Comparison of ENCODE assay signal across 9 mouse cellular contexts in genomic region chr9:119403236-119403641, GRCm38 (mm10). TPM values are rescaled to one million over a fixed set of nuclear protein-coding genes. Genes with fewer than 3 reads are reported as not detected.
DNase-seq lines count a peak whose midpoint lies in the region; ATAC-seq and TF ChIP-seq lines count a peak whose summit lies in the region.
"Had no signal": no experiment of that assay in that cellular context is flagged by ENCODE, and none has a peak within 500 bp of the region (broad histone marks: within the 10 kb centered on the region; RNA-seq: fewer than 3 reads in every experiment).

No protein-coding gene starts in this region.

- H3K9me3 ChIP-seq in erythroblast, embryonic 14.5 days (ENCODE audit: control insufficient read depth, low read length) = no peaks in the 10 kb centered on the region
- no peaks in the 10 kb centered on the region for H3K9me3 ChIP-seq in forebrain, embryonic 15.5 days
- H3K9me3 ChIP-seq in hindbrain, embryonic 16.5 days (ENCODE audit: control insufficient read depth, low read length) = no peaks in the 10 kb centered on the region
- H3K9me3 ChIP-seq in limb, embryonic 14.5 days (ENCODE audit: control insufficient read depth, low read length) = no peaks in the 10 kb centered on the region
- H3K9me3 ChIP-seq in midbrain, embryonic 15.5 days = no peaks in the 10 kb centered on the region

- DNase-seq in limb, embryonic 14.5 days (ENCODE audit: low spot score) = peak; percentile 32
- DNase-seq in thymus, postnatal 0 days (ENCODE audit: low spot score) = peak; percentile 5

- H3K9ac ChIP-seq in forebrain, embryonic 15.5 days (replicated peaks) = peak overlapping the region; percentile 94
- peak overlapping the region; percentile 99 for H3K9ac ChIP-seq in hindbrain, embryonic 16.5 days (ENCODE audit: low read depth, low read length)
- H3K9ac ChIP-seq in limb, embryonic 14.5 days (ENCODE audit: low read depth, low read length, severe bottlenecking) = peak overlapping the region; percentile 98
- H3K9ac ChIP-seq in midbrain, embryonic 15.5 days = peak overlapping the region; percentile 99

- TF ChIP-seq POLR2A in bone marrow macrophage, adult 2 months (IDR thresholded peaks at IDR 0.05; ENCODE audit: borderline replicate concordance, low read depth, low read length) = no peak
- TF ChIP-seq POLR2A in limb, embryonic 14.5 days (IDR thresholded peaks at IDR 0.05; ENCODE audit: borderline replicate concordance, extremely low read depth, insufficient read depth, insufficient read length) = no peak

- no peak overlapping the region for H3K27ac ChIP-seq in bone marrow macrophage, adult 2 months (ENCODE audit: insufficient read depth, low read depth, low read length)
- H3K27ac ChIP-seq in forebrain, embryonic 15.5 days (replicated peaks) = peak overlapping the region; percentile 98
- peak overlapping the region; percentile 98 for H3K27ac ChIP-seq in hindbrain, embryonic 16.5 days (ENCODE audit: low read depth, low read length)
- peak overlapping the region; percentile 95; the same call in 1 of the 2 replicates for H3K27ac ChIP-seq in limb, embryonic 14.5 days (replicated peaks; ENCODE audit: low read depth, low read length)
- peak overlapping the region; percentile 99 for H3K27ac ChIP-seq in midbrain, embryonic 15.5 days

- WGBS in forebrain, embryonic 15.5 days = under 1% methylated on average over 26 of the region's 26 CpGs
- under 1% methylated on average over 26 of the region's 26 CpGs for WGBS in hindbrain, embryonic 16.5 days
- under 1% methylated on average over 25 of the region's 26 CpGs for WGBS in limb, embryonic 14.5 days
- under 1% methylated on average over 26 of the region's 26 CpGs for WGBS in midbrain, embryonic 15.5 days

- TF ChIP-seq CTCF in bone marrow macrophage, adult 2 months (IDR thresholded peaks at IDR 0.05; ENCODE audit: low read depth, low read length) = no peak

- H3K4me2 ChIP-seq in forebrain, embryonic 15.5 days (replicated peaks) = peak overlapping the region; percentile 70
- peak overlapping the region; percentile 93 for H3K4me2 ChIP-seq in hindbrain, embryonic 16.5 days (ENCODE audit: low read length)
- peak overlapping the region; percentile 97 for H3K4me2 ChIP-seq in limb, embryonic 14.5 days (replicated peaks; ENCODE audit: low read depth, low read length, severe bottlenecking)
- H3K4me2 ChIP-seq in midbrain, embryonic 15.5 days = peak overlapping the region; percentile 77

- H3K36me3 ChIP-seq in erythroblast, embryonic 14.5 days (ENCODE audit: control insufficient read depth) = no peaks in the 10 kb centered on the region
- H3K36me3 ChIP-seq in forebrain, embryonic 15.5 days = no peaks in the 10 kb centered on the region
- H3K36me3 ChIP-seq in hindbrain, embryonic 16.5 days (ENCODE audit: control insufficient read depth, insufficient read depth, low read length) = no peaks in the 10 kb centered on the region
- no peaks in the 10 kb centered on the region for H3K36me3 ChIP-seq in limb, embryonic 14.5 days (ENCODE audit: control insufficient read depth, insufficient read depth, low read length)
- H3K36me3 ChIP-seq in midbrain, embryonic 15.5 days (replicated peaks) = no peaks in the 10 kb centered on the region

- ATAC-seq in erythroblast, adult 5-6 weeks (replicated peaks; ENCODE audit: low FRiP score, poor library complexity, severe bottlenecking) = no peak
- ATAC-seq in forebrain, embryonic 15.5 days (replicated peaks) = peak; percentile 35
- ATAC-seq in hindbrain, embryonic 16.5 days = peak; percentile 24; the same call in 1 of the 2 replicates
- ATAC-seq in limb, embryonic 14.5 days (ENCODE audit: low FRiP score, low read depth) = no peak
- ATAC-seq in midbrain, embryonic 15.5 days (replicated peaks) = peak; percentile 55

- H3K4me3 ChIP-seq in erythroblast, embryonic 14.5 days (replicated peaks) = peak overlapping the region; percentile 60
- H3K4me3 ChIP-seq in bone marrow macrophage, adult 2 months (ENCODE audit: insufficient read depth, low read length) = peak overlapping the region; percentile 91
- peak overlapping the region; percentile 77 for H3K4me3 ChIP-seq in forebrain, embryonic 15.5 days
- H3K4me3 ChIP-seq in hindbrain, embryonic 16.5 days (ENCODE audit: low read length) = peak overlapping the region; percentile 94
- peak overlapping the region; percentile 84 for H3K4me3 ChIP-seq in limb, embryonic 14.5 days (replicated peaks; ENCODE audit: low read length)
- peak overlapping the region; percentile 68 for H3K4me3 ChIP-seq in midbrain, embryonic 15.5 days

- H3K27me3 ChIP-seq in erythroblast, embryonic 14.5 days (ENCODE audit: control insufficient read depth) = peaks cover 46% of the 10 kb centered on the region
- H3K27me3 ChIP-seq in forebrain, embryonic 15.5 days = no peaks in the 10 kb centered on the region
- no peaks in the 10 kb centered on the region for H3K27me3 ChIP-seq in hindbrain, embryonic 16.5 days (replicated peaks; ENCODE audit: control insufficient read depth, insufficient read depth, low read length)
- H3K27me3 ChIP-seq in limb, embryonic 14.5 days (ENCODE audit: control insufficient read depth, insufficient read depth, low read length) = no peaks in the 10 kb centered on the region
- no peaks in the 10 kb centered on the region for H3K27me3 ChIP-seq in midbrain, embryonic 15.5 days (replicated peaks)

- peaks cover 16% of the 10 kb centered on the region for H3K4me1 ChIP-seq in erythroblast, embryonic 14.5 days (ENCODE audit: control insufficient read depth)
- peaks cover 8% of the 10 kb centered on the region for H3K4me1 ChIP-seq in bone marrow macrophage, adult 2 months (ENCODE audit: control insufficient read depth, insufficient read depth, low read length)
- H3K4me1 ChIP-seq in forebrain, embryonic 15.5 days = peaks cover 43% of the 10 kb centered on the region
- peaks cover 29% of the 10 kb centered on the region for H3K4me1 ChIP-seq in hindbrain, embryonic 16.5 days (ENCODE audit: control insufficient read depth, insufficient read depth, low read depth, low read length)
- peaks cover 12% of the 10 kb centered on the region for H3K4me1 ChIP-seq in limb, embryonic 14.5 days (ENCODE audit: control insufficient read depth, insufficient read depth, low read length)
- H3K4me1 ChIP-seq in midbrain, embryonic 15.5 days = peaks cover 45% of the 10 kb centered on the region

RNA-seq across cellular contexts. Expression of gene Acvr2b, which starts 1.3 kb away (rescaled TPM):
- polyA plus RNA-seq in erythroblast, embryonic 14.5 days (2012) = 0.02 TPM in 1 of 2 replicates, not detected in the other
- total RNA-seq in erythroblast, adult 5-6 weeks (2015; ENCODE audit: low replicate concordance) = not detected in 2 replicates
- 1.3 TPM in 1 of 2 replicates, not detected in the other for total RNA-seq in erythroblast, adult 5-6 weeks (2017; ENCODE audit: low replicate concordance)
- 5.1 and 5.8 TPM in 2 replicates for polyA plus RNA-seq in bone marrow macrophage, adult 2 months (2012; ENCODE audit: insufficient read depth, insufficient read length, missing spikeins)
- polyA plus RNA-seq in forebrain, embryonic 15.5 days (2015; fragmentation: Nextera tagmentation; extraction: Ambion mirVana) = 53.8 and 55.0 TPM in 2 replicates
- 17.3 and 28.2 TPM in 2 replicates for polyA plus RNA-seq in hindbrain, embryonic 16.5 days (2015; fragmentation: Nextera tagmentation; extraction: Ambion mirVana)
- polyA plus RNA-seq in limb, embryonic 14.5 days (2012; rRNA removed) = 7.9 and 8.9 TPM in 2 replicates
- 18.9 and 23.8 TPM in 2 replicates for polyA plus RNA-seq in limb, embryonic 14.5 days (2014; fragmentation: Nextera tagmentation; extraction: Ambion mirVana)
- polyA plus RNA-seq in midbrain, embryonic 15.5 days (2015; fragmentation: Nextera tagmentation; extraction: Ambion mirVana) = 65.4 and 67.3 TPM in 2 replicates
- polyA plus RNA-seq in thymus, postnatal 0 days (2015; fragmentation: Nextera tagmentation; extraction: Ambion mirVana) = 3.5 and 5.6 TPM in 2 replicates

RNA-seq across cellular contexts. Expression of gene Slc22a14, which starts 37.9 kb away (rescaled TPM):
- polyA plus RNA-seq in erythroblast, embryonic 14.5 days (2012) = not detected in 2 replicates
- total RNA-seq in erythroblast, adult 5-6 weeks (2015; ENCODE audit: low replicate concordance) = not detected in 2 replicates
- total RNA-seq in erythroblast, adult 5-6 weeks (2017; ENCODE audit: low replicate concordance) = not detected in 2 replicates
- not detected in 2 replicates for polyA plus RNA-seq in bone marrow macrophage, adult 2 months (2012; ENCODE audit: insufficient read depth, insufficient read length, missing spikeins)
- polyA plus RNA-seq in forebrain, embryonic 15.5 days (2015; fragmentation: Nextera tagmentation; extraction: Ambion mirVana) = 0.08 TPM in 1 of 2 replicates, not detected in the other
- polyA plus RNA-seq in hindbrain, embryonic 16.5 days (2015; fragmentation: Nextera tagmentation; extraction: Ambion mirVana) = 0.08 TPM in 1 of 2 replicates, not detected in the other
- polyA plus RNA-seq in limb, embryonic 14.5 days (2012; rRNA removed) = 0.12 and 0.19 TPM in 2 replicates
- 0.17 and 0.25 TPM in 2 replicates for polyA plus RNA-seq in limb, embryonic 14.5 days (2014; fragmentation: Nextera tagmentation; extraction: Ambion mirVana)
- polyA plus RNA-seq in midbrain, embryonic 15.5 days (2015; fragmentation: Nextera tagmentation; extraction: Ambion mirVana) = not detected in 2 replicates
- 0.09 TPM in 1 of 2 replicates, not detected in the other for polyA plus RNA-seq in thymus, postnatal 0 days (2015; fragmentation: Nextera tagmentation; extraction: Ambion mirVana)
- total RNA-seq: gastrocnemius, postnatal 4 days had no signal

RNA-seq across cellular contexts. Expression of gene Exog, which starts 41.5 kb away (rescaled TPM):
- polyA plus RNA-seq in erythroblast, embryonic 14.5 days (2012) = 0.06 TPM in 2 replicates
- total RNA-seq in erythroblast, adult 5-6 weeks (2015; ENCODE audit: low replicate concordance) = 1.5 TPM in 2 replicates
- 0.70 and 0.77 TPM in 2 replicates for total RNA-seq in erythroblast, adult 5-6 weeks (2017; ENCODE audit: low replicate concordance)
- polyA plus RNA-seq in bone marrow macrophage, adult 2 months (2012; ENCODE audit: insufficient read depth, insufficient read length, missing spikeins) = 4.6 and 5.7 TPM in 2 replicates
- 56.7 and 59.7 TPM in 2 replicates for polyA plus RNA-seq in forebrain, embryonic 15.5 days (2015; fragmentation: Nextera tagmentation; extraction: Ambion mirVana)
- polyA plus RNA-seq in hindbrain, embryonic 16.5 days (2015; fragmentation: Nextera tagmentation; extraction: Ambion mirVana) = 48.7 and 49.4 TPM in 2 replicates
- polyA plus RNA-seq in limb, embryonic 14.5 days (2012; rRNA removed) = 14.4 and 15.0 TPM in 2 replicates
- 28.5 and 33.0 TPM in 2 replicates for polyA plus RNA-seq in limb, embryonic 14.5 days (2014; fragmentation: Nextera tagmentation; extraction: Ambion mirVana)
- 53.3 and 53.4 TPM in 2 replicates for polyA plus RNA-seq in midbrain, embryonic 15.5 days (2015; fragmentation: Nextera tagmentation; extraction: Ambion mirVana)
- polyA plus RNA-seq in thymus, postnatal 0 days (2015; fragmentation: Nextera tagmentation; extraction: Ambion mirVana) = 20.9 and 21.4 TPM in 2 replicates

RNA-seq across cellular contexts. Expression of gene Xylb, which starts 46.1 kb away (rescaled TPM):
- 0.01 and 0.17 TPM in 2 replicates for polyA plus RNA-seq in erythroblast, embryonic 14.5 days (2012)
- 0.19 TPM in 1 of 2 replicates, not detected in the other for total RNA-seq in erythroblast, adult 5-6 weeks (2015; ENCODE audit: low replicate concordance)
- 0.56 TPM in 1 of 2 replicates, not detected in the other for total RNA-seq in erythroblast, adult 5-6 weeks (2017; ENCODE audit: low replicate concordance)
- polyA plus RNA-seq in bone marrow macrophage, adult 2 months (2012; ENCODE audit: insufficient read depth, insufficient read length, missing spikeins) = 5.5 and 6.1 TPM in 2 replicates
- 3.3 and 3.4 TPM in 2 replicates for polyA plus RNA-seq in forebrain, embryonic 15.5 days (2015; fragmentation: Nextera tagmentation; extraction: Ambion mirVana)
- polyA plus RNA-seq in hindbrain, embryonic 16.5 days (2015; fragmentation: Nextera tagmentation; extraction: Ambion mirVana) = 3.0 and 3.5 TPM in 2 replicates
- 8.9 and 11.1 TPM in 2 replicates for polyA plus RNA-seq in limb, embryonic 14.5 days (2012; rRNA removed)
- 5.2 and 5.5 TPM in 2 replicates for polyA plus RNA-seq in limb, embryonic 14.5 days (2014; fragmentation: Nextera tagmentation; extraction: Ambion mirVana)
- 2.7 TPM in 2 replicates for polyA plus RNA-seq in midbrain, embryonic 15.5 days (2015; fragmentation: Nextera tagmentation; extraction: Ambion mirVana)
- 0.99 and 1.5 TPM in 2 replicates for polyA plus RNA-seq in thymus, postnatal 0 days (2015; fragmentation: Nextera tagmentation; extraction: Ambion mirVana)

Comparison
In these comparisons a context has a peak if more than half of its experiments do, and no peak if none do; other contexts are left out.
1. ATAC-seq: peak in forebrain, embryonic 15.5 days (single experiment), hindbrain, embryonic 16.5 days (single experiment) and midbrain, embryonic 15.5 days (single experiment); none in erythroblast, adult 5-6 weeks (single experiment) and limb, embryonic 14.5 days (single experiment).
2. Peak in every context shown above with its lines, with median percentiles within 50 percentile points of each other: H3K4me3 ChIP-seq, H3K4me2 ChIP-seq and H3K9ac ChIP-seq.